13 mouse cellular contexts compared by ENCODE assay signal in the genomic region with DNA sequence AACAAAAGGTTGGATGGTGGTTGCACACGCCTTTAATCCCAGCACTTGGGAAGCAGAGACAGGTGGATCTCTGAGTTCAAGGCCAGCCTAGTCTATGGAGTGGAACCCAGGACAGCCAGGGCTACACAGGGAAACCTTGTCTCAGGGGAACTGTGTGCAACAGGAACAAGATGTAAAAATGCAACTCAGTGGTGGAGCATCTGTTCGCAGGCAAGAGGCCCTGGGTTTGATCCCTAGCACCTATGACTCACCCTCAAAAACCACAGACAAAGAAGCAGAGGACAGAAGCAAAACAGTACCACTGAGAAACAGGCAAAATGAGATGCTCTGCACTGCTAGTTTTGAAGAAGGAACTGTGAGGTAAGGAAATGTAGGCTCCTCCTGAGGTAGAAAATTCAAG.
"Had no signal": no experiment of that assay in that cellular context is flagged by ENCODE, and none has a peak within 500 bp of the region (broad histone marks: within the 10 kb centered on the region; RNA-seq: fewer than 3 reads in every experiment).

No protein-coding gene starts in this region.

- H3K4me2 ChIP-seq: liver, embryonic 11.5 days; liver, embryonic 15.5 days; midbrain, embryonic 15.5 days; neural tube, embryonic 12.5 days had no signal

- H3K4me3 ChIP-seq: left cerebral cortex, adult 2 months; limb, embryonic 10.5 days; liver, embryonic 15.5 days; midbrain, embryonic 10.5 days; midbrain, embryonic 15.5 days; neural tube, embryonic 12.5 days had no signal

- DNase-seq: kidney, postnatal 14 days; lung, adult 2 months; lung, postnatal 36 days; thymus, adult 18-20 months; thymus, postnatal 25 days had no signal

- H3K27me3 ChIP-seq: liver, embryonic 15.5 days; midbrain, embryonic 15.5 days; neural tube, embryonic 12.5 days had no signal

- H3K9ac ChIP-seq: liver, embryonic 15.5 days; midbrain, embryonic 15.5 days; neural tube, embryonic 12.5 days had no signal

- ATAC-seq: lung, postnatal 0 days; midbrain, embryonic 15.5 days had no signal

- H3K9me3 ChIP-seq: limb, embryonic 10.5 days; liver, embryonic 15.5 days; midbrain, embryonic 10.5 days; midbrain, embryonic 15.5 days; neural tube, embryonic 12.5 days had no signal

- H3K4me1 ChIP-seq: limb, embryonic 10.5 days; neural tube, embryonic 12.5 days had no signal

- H3K27ac ChIP-seq: left cerebral cortex, adult 2 months; limb, embryonic 10.5 days; liver, embryonic 15.5 days; midbrain, embryonic 10.5 days; midbrain, embryonic 15.5 days; neural tube, embryonic 12.5 days had no signal
